Mouse (Mus musculus): ENCODE data around the gene Stxbp6.

DNA sequence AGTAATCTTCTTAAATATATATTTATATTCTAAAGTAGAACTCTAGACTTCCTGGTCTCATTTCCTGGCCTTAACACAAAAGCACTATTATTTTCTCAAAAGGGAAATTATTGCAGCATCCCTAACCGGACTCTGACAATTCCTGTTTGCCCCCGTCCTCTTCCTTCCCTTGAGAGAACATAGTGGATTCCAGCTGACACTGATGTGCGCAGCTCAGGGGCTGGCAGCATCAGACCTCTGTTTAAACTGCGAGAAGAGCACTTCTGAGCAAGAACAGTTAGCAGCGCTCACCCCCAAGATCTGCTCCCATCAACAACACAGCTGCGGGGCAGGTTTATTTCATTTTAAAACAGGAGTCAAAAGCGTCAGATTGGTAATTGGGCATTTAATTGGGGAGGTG is 142.8 kb downstream of the Stxbp6 start:
- TF ChIP-seq GATA1 (IDR thresholded peaks at IDR 0.05; ENCODE audit: borderline replicate concordance, low read length) = no peak
- no peak for TF ChIP-seq FLI1 (IDR thresholded peaks at IDR 0.05; ENCODE audit: low read length)
